Mouse (Mus musculus) midbrain, postnatal 0 days (tissue): ENCODE results near the gene Clec16a. TPM values are rescaled to one million over a fixed set of nuclear protein-coding genes. Genes with fewer than 3 reads are reported as not detected.

Experiments used
- ATAC-seq: fragments of 200-750 bp; cut with Nextera tagmentation; 2 replicates; pipeline ENCODE4 v1.8.0; 2017; ENCODE audit warnings: moderate number of reproducible peaks, mild to moderate bottlenecking, moderate TSS enrichment, moderate library complexity; ENCODE audit not compliant: low FRiP score
- DNase-seq: peaks from one replicate; pipeline ENCODE4 v3.0.0-alpha.2; 2015; ENCODE audit warnings: low spot score
- H3K27ac ChIP-seq: fragments of 300-500 bp; sonication (generic); 2 replicates; pipeline ENCODE4 v1.5.1; 2014; ENCODE audit warnings: low read depth, mild to moderate bottlenecking, low read length, mixed read lengths
- H3K27me3 ChIP-seq: fragments of 300-500 bp; sonication (generic); 2 replicates; pipeline ENCODE4 v1.6.1; 2014; ENCODE audit warnings: low read length, control low read depth, mixed read lengths; ENCODE audit not compliant: insufficient read depth
- H3K36me3 ChIP-seq: fragments of 300-500 bp; sonication (generic); 2 replicates; pipeline ENCODE4 v1.6.1; 2014; ENCODE audit warnings: low read length, control low read depth, mixed read lengths; ENCODE audit not compliant: insufficient read depth
- H3K4me1 ChIP-seq: fragments of 300-500 bp; sonication (generic); 2 replicates; pipeline ENCODE4 v1.6.1; 2014; ENCODE audit warnings: mild to moderate bottlenecking, control low read depth, antibody characterized with exemption, low read length, mixed read lengths; ENCODE audit not compliant: insufficient read depth
- H3K4me2 ChIP-seq: fragments of 300-500 bp; sonication (generic); 2 replicates; pipeline ENCODE4 v1.6.1; 2014; ENCODE audit warnings: low read depth, mild to moderate bottlenecking, low read length, mixed read lengths; ENCODE audit not compliant: poor library complexity, severe bottlenecking
- H3K4me3 ChIP-seq: fragments of 300-500 bp; sonication (generic); 2 replicates; pipeline ENCODE4 v1.5.1; 2014; ENCODE audit warnings: low read depth, mild to moderate bottlenecking, low read length, moderate library complexity
- H3K9ac ChIP-seq: fragments of 300-500 bp; sonication (generic); replicated peaks from 2 replicates; pipeline ENCODE4 v1.6.1; 2014; ENCODE audit warnings: mild to moderate bottlenecking, low read length, moderate library complexity, mixed read lengths; ENCODE audit not compliant: poor library complexity, severe bottlenecking
- H3K9me3 ChIP-seq: fragments of 300-500 bp; sonication (generic); 2 replicates; pipeline ENCODE4 v1.6.1; 2016; ENCODE audit warnings: low read length, control low read depth
- CTCF ChIP-seq: IDR thresholded peaks from 2 replicates; pipeline ENCODE4 v1.5.1; 2016; ENCODE audit warnings: antibody characterized with exemption, mild to moderate bottlenecking
- WGBS: fragments of 180-500 bp; shearing (Covaris S2); extraction: QIAGEN DNeasy Blood & Tissue Kit; methylation state at CpG from one replicate; pipeline ENCODE4 v1.1.7; 2014; 5-methylcytosine and 5-hydroxymethylcytosine counted together
- polyA plus RNA-seq: library from polyadenylated mRNA; unstranded; fragments of >200 nt; fragmentation: Nextera tagmentation; extraction: Ambion mirVana; gene quantifications from 2 replicates; pipeline ENCODE4 v1.2.1, GENCODE M21; 2015
- total RNA-seq: library from RNA; depleted of rRNA; stranded (reverse); fragments of >200 nt; gene quantifications from 2 replicates; pipeline ENCODE4 v1.2.3, GENCODE M21; 2014

Gene Clec16a
- total and polyA plus RNA-seq, 2 experiments from 2014 or later, result 63.8 to 69.5 TPM

GRCm38 (mm10) chr16:10540763-10541597, 4.2 kb upstream of the Clec16a start:
- TF ChIP-seq CTCF, result no peak
- H3K27me3 ChIP-seq, result no peaks in the 10 kb centered on the region
- ATAC-seq (no peak), DNase-seq (peak; percentile 9)
- 77% methylated on average over 16 of the region's 16 CpGs for WGBS
- H3K9ac ChIP-seq, result peak overlapping the region; percentile 94
- peaks cover 28% of the 10 kb centered on the region for H3K4me1 ChIP-seq
- H3K4me3 ChIP-seq, result peak overlapping the region; percentile 93
- H3K9me3 ChIP-seq, result no peaks in the 10 kb centered on the region
- peak overlapping the region; percentile 78; the same call in 1 of the 2 replicates for H3K27ac ChIP-seq
- H3K36me3 ChIP-seq, result no peaks in the 10 kb centered on the region
- peak overlapping the region; percentile 66 for H3K4me2 ChIP-seq

- Histone ChIP-seq H3K9me3 (no peaks in the 10 kb centered on the region), H3K4me2 (peak overlapping the region; percentile 66), H3K4me3 (peak overlapping the region; percentile 93), H3K9ac (peak overlapping the region; percentile 94), H3K27me3 (no peaks in the 10 kb centered on the region), H3K27ac (peak overlapping the region; percentile 78; the same call in 1 of the 2 replicates), H3K4me1 (peaks cover 34% of the 10 kb centered on the region), H3K36me3 (no peaks in the 10 kb centered on the region)
- no peak for ATAC-seq
- WGBS, result 26% methylated on average over 7 of the region's 7 CpGs
- peak; percentile 21 for DNase-seq
- TF ChIP-seq CTCF, result no peak
These were observed 3.6 kb upstream of the Clec16a start for GRCm38 (mm10) chr16:10541598-10541930.

GRCm38 (mm10) chr16:10542266-10542665, 2.9 kb upstream of the Clec16a start:
- peaks cover 39% of the 10 kb centered on the region for H3K4me1 ChIP-seq
- peak; percentile 10 for DNase-seq

GRCm38 (mm10) chr16:10542698-10543365, 2.3 kb upstream of the Clec16a start, which contains the start of gene Dexi:
Dexi (minus strand) TSS chr16:10543054.
- ATAC-seq, result peak; percentile 93
- peak within 1 kb of the TSS; percentile 93 for H3K4me3 ChIP-seq
- peak; percentile 40 for TF ChIP-seq CTCF
- H3K27ac ChIP-seq, result peak within 1 kb of the TSS; percentile 78
- peak within 1 kb of the TSS; percentile 66 for H3K4me2 ChIP-seq
- peak; percentile 99 for DNase-seq
- no peaks in the 10 kb centered on the region for H3K36me3 ChIP-seq
- H3K27me3 ChIP-seq, result no peaks in the 10 kb centered on the region
- peaks cover 39% of the 10 kb centered on the region for H3K4me1 ChIP-seq
- WGBS, result under 1% methylated on average over 39 of the region's 61 CpGs
- H3K9me3 ChIP-seq, result no peaks in the 10 kb centered on the region
- peak within 1 kb of the TSS; percentile 94 for H3K9ac ChIP-seq

More at GRCm38 (mm10) chr16:10542266-10542665, 2.9 kb upstream of the Clec16a start:
- Histone ChIP-seq H3K27ac (peak overlapping the region; percentile 78), H3K9me3 (no peaks in the 10 kb centered on the region), H3K4me3 (peak overlapping the region; percentile 93), H3K27me3 (no peaks in the 10 kb centered on the region), H3K4me2 (peak overlapping the region; percentile 66), H3K36me3 (no peaks in the 10 kb centered on the region), H3K9ac (peak overlapping the region; percentile 94)
- TF ChIP-seq CTCF, result no peak
- no peak for ATAC-seq
- WGBS, result 1% methylated on average over 22 of the region's 22 CpGs

GRCm38 (mm10) chr16:10546865-10547264, 1.7 kb downstream of the Clec16a start:
- DNase-seq, result no peak
- H3K4me3 ChIP-seq, result no peak overlapping the region
- ATAC-seq, result no peak
- no peaks in the 10 kb centered on the region for H3K9me3 ChIP-seq
- no peak overlapping the region for H3K27ac ChIP-seq
- WGBS, result 58% methylated on average over 3 of the region's 3 CpGs
- no peaks in the 10 kb centered on the region for H3K27me3 ChIP-seq
- no peak overlapping the region for H3K9ac ChIP-seq
- H3K36me3 ChIP-seq, result no peaks in the 10 kb centered on the region
- no peak for TF ChIP-seq CTCF
- peak overlapping the region; percentile 69 for H3K4me2 ChIP-seq
- peaks cover 11% of the 10 kb centered on the region; the same call in 1 of the 2 replicates for H3K4me1 ChIP-seq

- Histone ChIP-seq H3K9me3 (no peaks in the 10 kb centered on the region), H3K36me3 (no peaks in the 10 kb centered on the region), H3K4me3 (no peak overlapping the region), H3K27ac (no peak overlapping the region), H3K27me3 (no peaks in the 10 kb centered on the region), H3K9ac (no peak overlapping the region), H3K4me2 (no peak overlapping the region), H3K4me1 (peaks cover 11% of the 10 kb centered on the region; the same call in 1 of the 2 replicates)
- no peak for ATAC-seq
- no peak for TF ChIP-seq CTCF
- DNase-seq, result no peak
- WGBS, result 65% methylated on average over 3 of the region's 3 CpGs
These were observed 3.8 kb downstream of the Clec16a start for GRCm38 (mm10) chr16:10548938-10549337.
